Mouse (Mus musculus): ENCODE measurements around the gene Aaas.

- TF ChIP-seq CTCF (conservative IDR thresholded peaks at IDR 0.05; ENCODE audit: insufficient read depth, insufficient read length, low read depth, low read length) (no peak), POLR2A (IDR thresholded peaks at IDR 0.05; ENCODE audit: low read depth, low read length) (no peak)
These were observed 6.1 kb downstream of the Aaas start for GRCm38 (mm10) chr15:102344490-102344889.
